Mouse (Mus musculus) small intestine, adult 2 months (tissue): ENCODE data around the gene E2f2.

Source experiments
- CTCF ChIP-seq: fragments of 200-500 bp; IDR thresholded peaks from 2 replicates; pipeline ENCODE4 v1.5.1; 2012; ENCODE audit warnings: low read depth, mild to moderate bottlenecking, control low read depth, inconsistent platforms, low read length, moderate library complexity, mixed read lengths; ENCODE audit not compliant: insufficient replicate concordance, insufficient read length; ENCODE audit errors: extremely low read depth
- POLR2A ChIP-seq: fragments of 200-500 bp; IDR thresholded peaks from 2 replicates; pipeline ENCODE4 v1.6.1; 2012; ENCODE audit warnings: low read depth, mild to moderate bottlenecking, control low read depth, inconsistent platforms, low read length, moderate library complexity

DNA sequence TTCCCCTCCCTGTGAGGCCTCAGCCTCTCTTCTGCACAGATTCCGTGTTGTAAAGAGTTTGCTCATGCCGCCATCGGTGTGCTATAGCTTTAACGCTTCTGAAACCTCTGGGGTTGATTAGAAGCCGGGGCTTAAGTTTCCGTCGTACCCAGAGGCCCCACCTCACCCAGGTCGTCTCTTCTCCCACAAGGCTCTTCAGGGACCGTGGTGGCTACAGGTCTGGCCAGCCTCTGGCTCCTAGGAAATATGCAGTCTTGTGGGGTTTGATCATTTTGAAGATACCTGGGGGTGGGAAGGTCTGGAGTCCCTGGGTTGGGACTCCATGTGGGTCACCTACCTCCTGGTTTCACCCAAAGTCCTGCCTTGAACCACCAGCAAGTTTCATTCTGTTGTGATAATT is 23.4 kb downstream of the E2f2 start:
- TF ChIP-seq POLR2A: no peak
- TF ChIP-seq CTCF: no peak
